Mouse (Mus musculus): Measurements from ENCODE around the gene Asb17.
"Not testable (repeated sequence)": the region's sequence is repeated elsewhere in the genome, so short reads cannot be mapped to it uniquely, and the experiment has no call there.

Gene Asb17

DNA sequence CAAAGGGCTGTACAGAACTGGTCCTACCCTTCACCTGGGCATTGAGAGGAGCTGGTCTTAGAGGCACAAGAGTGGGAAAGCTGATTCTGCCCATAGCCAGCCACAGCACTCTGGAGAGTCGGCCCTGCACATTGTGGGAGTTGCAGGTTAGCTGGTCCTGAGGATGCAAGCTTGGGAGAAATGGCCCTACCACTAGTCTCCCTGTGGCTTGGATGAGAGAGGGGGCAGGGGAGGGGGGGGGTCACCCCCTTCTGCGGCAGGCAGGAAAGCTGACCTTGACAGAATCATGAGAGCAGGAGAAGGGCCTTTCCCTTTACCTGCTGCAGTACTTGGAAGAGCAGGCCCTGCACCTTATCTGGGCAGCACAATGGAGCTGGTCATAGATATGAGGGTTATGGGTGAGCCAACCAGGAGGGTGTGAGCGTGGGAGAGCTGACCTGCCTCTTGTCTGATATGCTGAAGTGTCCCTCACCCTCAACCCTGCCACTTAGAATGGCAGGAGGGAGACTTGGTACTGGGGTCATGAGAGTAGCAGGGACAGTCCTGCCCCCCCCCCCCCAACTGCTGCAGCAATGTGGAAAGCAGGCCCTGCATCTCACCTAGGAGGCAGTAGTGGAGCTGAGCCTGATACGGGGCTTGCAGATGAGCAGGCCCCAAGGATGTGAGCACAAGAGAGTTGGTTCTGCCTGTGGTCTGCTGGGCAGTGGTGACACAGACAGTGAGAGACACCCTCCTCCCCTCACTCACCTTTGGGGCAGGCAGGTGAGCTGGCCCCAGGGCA, 11.9 kb upstream of the Asb17 start:
- no peak for DNase-seq (ENCODE audit: extremely low read depth, insufficient read length, low spot score)

DNA sequence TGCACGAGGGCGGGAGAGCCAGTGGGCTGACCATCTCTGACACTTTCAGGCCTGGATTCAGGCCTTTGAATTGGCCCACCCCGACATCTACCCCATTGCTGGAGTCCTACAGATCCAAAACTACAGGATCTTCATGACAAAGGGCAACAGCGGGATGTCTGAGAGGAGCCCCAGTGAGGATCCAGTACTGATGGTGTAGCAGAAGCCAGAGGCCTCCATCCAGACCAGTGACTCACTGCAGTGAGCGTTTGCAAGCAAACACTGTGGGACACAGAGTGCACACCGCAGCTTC, 11.4 kb upstream of the Asb17 start:
- no peak for DNase-seq (ENCODE audit: extremely low read depth, insufficient read length, low spot score)

DNA sequence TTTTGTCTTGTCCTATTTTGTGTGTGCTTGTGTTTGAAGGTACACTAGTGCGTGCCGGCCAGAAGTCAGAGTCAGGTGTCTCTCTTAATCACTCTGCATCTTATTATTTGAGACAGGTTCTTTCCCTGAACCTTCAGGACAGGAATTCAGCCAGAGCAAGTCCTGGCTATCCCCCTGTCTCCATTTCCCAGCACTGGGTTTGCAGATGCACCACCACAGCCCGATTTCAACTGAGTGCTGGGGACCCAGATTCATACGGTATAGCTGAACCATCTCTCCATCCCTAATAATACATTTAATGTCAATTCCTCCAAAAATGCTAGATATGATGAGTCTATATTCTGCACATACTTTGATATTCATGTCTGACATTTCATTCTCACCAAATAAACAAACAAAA, 9.9 kb upstream of the Asb17 start:
- no peak for DNase-seq (ENCODE audit: extremely low read depth, insufficient read length, low spot score)

DNA sequence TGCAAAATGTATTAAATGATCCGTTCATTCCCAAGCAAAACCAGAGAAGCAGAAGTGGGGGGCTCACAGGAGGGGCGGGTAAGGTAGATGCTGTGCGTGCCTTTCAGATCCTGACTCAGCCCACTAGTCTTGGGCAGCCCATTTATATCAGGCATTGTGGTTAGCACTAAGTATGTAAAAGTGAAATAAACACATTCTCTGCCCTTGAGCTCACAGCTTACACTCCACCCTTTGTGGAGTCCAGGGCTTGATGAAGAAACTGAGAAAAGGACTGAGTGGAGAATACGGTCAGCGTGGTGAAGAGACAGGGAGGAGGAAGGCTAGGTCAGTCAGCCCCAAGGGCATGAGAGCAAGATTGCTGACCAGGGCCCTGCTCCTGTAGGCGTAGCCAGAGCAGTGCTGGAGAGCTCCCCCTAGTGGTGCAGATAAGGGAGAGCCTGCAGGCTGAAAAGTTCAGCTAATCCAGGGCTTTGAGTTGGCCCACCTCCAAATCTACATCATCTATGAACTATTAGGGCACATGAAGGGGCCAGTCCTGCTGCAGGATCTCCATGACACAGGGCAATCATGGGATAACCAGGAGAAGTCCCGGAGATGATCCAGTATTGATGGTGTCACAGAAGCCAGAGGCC, 8.4 kb upstream of the Asb17 start:
- DNase-seq (ENCODE audit: extremely low read depth, insufficient read length, low spot score): peak; percentile 42

DNA sequence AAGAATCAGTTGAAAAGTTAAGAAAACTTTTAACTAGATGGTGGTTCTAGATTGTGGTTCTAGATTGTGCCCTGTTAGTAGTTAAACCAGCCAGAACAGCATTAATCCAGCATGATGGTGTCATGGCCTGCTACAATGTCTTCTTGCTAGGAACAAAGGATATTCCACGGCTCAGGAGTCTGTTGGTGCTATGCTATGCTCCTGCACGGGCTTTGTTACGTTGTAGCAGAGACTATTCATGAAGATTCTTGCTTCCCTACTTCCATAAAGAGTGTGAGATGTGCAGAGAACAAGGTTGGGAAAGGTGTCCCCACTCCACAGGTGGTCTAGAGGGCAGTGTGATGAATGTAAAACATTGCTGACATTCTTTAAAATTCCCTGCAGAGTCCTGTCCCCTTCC, 7.7 kb upstream of the Asb17 start:
- no peak for DNase-seq (ENCODE audit: extremely low read depth, insufficient read length, low spot score)

DNA sequence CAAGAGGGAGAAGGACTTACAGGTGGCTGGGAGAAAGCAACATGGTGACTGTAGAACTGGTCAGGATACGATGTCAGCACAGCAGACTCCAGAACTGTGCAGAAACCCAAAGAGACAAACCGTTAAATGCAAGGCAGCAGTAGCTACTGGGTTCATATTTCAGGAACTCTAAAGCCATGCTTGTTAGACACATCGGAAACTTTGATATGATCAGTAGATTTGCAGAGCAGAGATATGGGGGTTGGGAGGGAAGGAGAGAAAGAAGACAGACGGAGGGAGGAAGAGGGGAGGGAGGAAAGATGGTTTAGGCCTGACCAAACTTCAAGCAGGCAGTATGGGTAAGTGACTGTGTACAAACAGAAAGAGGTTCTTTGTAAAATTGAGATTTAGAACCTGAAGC, 6.4 kb upstream of the Asb17 start:
- DNase-seq (ENCODE audit: extremely low read depth, insufficient read length, low spot score): no peak

DNA sequence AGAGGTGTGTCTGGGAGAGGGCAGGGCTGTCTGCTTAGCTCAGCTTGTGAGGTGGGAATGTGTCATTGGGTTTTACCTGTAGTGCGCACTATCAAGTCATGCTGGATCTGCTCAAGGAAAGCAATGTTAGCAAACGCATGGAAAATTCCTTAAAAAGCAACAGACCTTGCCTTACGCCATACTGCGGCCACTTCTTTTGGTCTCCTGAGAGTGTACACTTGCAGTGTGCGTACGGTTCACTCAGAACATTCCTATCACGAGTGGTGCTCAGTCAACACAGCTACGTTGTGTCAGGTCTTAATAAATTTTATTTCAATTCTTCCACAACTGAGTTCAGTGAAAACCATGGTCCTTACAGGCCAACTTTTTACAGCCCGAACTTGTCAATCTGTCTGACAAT, 748 bp downstream of the Asb17 start:
- DNase-seq (ENCODE audit: extremely low read depth, insufficient read length, low spot score): no peak

DNA sequence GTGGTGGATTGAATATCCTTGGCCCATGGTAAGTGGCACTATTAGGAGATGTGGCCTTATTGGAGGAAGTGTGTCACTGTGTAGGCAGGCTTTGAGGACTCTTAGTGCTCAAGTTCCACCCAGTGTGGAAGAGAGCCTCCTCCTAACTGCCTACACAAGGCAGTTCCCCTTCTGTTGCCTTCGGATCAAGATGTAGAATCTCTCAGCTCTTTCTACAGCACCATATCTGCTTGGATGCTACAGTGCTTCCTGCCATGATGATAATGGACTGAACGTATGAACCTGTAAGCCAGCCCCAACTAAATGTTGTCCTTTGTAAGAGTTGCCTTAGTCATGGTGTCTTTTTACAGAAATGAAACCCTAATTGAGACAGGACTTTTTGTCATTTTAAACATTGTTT, 1.5 kb downstream of the Asb17 start:
- DNase-seq (ENCODE audit: extremely low read depth, insufficient read length, low spot score): no peak

DNA sequence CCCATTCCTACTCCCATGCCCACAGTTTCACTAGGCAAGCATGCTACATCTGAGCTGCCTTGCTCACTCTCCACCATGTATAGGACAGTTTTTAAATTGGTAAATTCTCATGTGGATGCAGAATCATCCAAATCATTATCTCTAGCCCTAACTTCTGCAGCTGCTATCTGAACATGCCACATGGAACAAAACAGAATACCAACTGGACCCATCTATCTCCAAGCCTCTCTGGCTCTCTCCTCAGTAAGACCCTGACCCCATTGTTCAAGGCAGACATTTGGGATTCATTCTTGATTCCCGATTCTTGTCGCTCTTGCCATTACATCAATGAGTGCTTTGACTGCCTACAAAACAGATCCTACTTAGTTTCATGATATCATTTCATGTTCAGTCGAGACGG, 2.1 kb downstream of the Asb17 start:
- no peak for DNase-seq (ENCODE audit: extremely low read depth, insufficient read length, low spot score)

DNA sequence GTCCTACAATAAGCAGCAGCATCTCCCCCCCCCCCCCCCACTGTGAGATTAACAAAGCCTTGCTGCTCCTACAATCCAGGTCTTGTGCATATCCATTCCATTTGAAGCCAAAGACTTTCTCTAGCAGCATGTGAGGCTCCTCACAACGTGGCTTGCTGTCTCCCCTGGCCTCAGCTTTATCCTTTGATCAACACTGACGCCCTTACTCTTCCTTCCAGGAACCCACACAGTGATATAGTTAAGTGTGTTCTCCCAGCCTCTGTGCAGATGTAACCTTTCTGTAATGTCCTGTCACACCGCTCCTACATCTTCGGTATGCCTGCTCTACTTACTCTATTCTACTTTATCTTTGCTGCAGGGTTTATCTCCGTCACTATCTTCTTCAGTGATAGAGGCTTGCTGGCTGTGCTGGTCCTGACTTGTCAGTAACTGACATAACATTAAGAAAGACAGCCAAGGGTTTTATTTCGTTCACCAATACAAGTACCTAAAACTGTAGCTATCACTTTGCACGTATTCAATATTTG, 3.3 kb downstream of the Asb17 start:
- no peak for DNase-seq (ENCODE audit: extremely low read depth, insufficient read length, low spot score)

DNA sequence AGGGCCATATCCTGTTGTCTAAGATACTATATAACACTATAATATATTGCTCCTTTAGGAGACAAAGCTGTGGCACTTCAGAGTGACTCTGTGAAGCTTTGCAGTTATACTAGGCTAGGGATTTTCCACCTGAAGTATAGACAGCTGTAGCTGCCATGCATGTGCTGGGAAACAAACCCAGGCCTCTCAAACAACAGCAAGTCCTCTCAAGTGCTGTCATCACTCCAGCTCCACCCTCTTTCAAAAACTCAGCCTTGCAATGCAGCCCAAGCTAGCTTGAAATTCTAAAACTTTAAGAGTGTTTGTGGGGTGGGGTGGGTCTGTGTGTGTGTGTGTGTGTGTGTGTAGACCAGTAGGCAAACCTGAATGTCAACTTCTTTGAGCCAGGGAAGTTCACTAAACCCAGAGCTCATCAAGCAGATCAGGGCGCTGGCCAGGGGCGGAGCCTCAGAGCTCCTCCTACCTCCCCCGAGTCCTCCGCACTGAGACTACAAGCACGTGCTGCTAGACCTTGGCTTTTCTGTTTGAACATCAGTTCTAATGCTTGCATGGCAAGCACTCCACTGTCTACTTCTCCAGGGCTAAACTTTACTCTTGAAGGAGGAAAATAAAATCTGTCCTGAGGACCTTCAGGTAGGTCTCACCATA, 5.5 kb downstream of the Asb17 start:
- no peak for DNase-seq (ENCODE audit: extremely low read depth, insufficient read length, low spot score)

DNA sequence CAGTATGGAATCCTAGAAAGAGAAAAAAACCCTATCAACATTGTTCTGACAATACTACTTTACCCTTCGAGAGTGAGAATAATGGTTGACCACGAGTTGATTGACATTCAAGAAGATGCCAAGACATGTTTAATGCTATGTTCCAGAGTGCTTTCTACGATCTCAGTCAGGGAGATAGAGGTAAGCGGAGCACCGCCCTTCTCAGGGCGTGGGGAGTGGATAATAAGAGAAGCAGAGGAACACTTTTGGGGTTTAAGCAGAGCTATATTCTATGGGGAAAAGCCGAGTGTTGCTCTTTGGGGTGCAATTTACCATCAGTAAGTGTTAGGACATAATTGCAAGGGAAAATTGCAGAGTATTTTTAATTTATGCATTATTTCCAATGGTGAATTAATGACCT, 6.8 kb downstream of the Asb17 start:
- DNase-seq (ENCODE audit: extremely low read depth, insufficient read length, low spot score): no peak

DNA sequence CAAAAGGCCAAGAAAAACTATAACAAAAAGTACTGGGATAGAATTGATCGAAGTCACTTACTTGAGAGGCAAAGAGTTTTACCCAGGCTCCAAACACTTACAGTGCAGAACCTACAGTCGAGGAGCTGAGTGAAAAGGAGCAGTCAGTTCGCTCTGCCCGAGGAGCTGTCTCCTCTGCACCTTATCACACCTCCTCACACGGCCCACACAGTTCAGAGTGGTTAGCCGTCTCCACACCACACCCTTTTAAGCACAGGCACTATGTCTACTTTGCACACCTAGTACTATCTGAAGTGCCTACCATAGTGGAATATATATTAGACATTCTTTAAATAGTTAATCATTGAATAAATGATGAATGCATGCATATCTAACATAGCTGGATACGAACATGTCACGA, 8.3 kb downstream of the Asb17 start:
- no peak for DNase-seq (ENCODE audit: extremely low read depth, insufficient read length, low spot score)

DNA sequence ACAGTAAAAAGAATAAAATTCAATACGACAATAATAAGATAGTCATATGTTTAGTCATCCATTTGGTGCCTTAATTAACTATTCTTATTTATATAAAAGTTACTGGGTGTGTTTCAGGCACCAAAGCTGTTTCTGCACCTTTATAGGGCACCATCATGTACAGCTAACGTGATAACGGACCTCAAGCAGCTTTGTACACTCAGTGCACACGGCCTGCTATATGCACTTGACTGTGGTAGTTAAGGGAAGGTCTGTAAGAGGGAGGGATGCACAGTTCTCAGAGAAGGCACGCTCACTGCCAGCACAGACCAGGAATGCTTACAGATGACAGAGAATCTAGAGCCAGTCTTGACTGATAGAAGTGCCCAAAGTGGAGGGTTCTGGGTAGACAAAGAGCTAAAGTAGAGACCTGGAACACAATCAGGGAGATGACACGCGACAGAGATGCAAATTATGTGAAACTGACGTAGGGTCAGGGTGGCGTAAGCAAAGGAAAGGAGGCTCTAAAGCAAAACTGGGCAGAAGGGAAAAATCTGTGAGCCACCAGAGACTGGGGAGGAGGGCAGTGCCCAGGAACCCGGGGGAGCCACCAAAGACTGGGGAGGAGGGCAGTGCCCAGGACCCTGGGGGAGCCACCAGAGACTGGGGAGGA, 14.5 kb downstream of the Asb17 start:
- no peak for DNase-seq (ENCODE audit: extremely low read depth, insufficient read length, low spot score)

DNA sequence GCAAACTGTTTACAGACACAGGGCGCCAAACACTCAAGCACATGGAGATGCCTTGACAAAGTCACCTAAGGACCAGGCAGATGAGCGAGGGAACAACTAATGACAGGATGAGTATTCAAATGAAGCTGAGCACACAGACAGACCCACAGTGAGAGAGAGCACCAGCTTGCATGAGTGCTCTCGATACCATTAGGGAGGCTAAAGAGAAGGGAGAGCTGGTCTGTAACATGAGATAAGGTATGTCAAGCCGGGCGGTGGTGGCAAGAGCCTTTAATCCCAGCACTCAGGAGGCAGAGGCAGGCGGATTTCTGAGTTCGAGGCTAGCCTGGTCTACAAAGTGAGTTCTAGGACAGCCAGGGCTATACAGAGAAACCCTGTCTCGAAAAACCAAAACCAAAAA, 16.4 kb downstream of the Asb17 start:
- not testable (repeated sequence) for DNase-seq (ENCODE audit: extremely low read depth, insufficient read length, low spot score)

DNA sequence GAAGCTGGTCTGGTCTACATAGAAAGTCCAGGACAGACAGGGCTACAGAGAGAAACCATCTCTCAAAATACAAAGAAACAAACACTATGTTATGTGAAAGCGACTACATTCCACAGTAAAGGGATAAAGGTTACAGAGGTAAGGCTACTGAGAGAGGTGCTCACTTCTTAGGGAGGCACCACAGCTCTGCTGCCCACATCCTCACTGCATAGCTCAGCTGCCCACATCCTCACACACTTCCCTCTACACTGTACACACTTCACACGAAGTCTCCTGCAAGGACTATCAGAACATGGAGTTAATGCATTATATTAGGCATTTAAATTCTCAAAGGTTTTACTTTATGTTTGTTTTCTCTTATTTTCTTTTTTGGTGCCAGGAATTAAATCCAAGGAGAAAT, 19.8 kb downstream of the Asb17 start:
- DNase-seq (ENCODE audit: extremely low read depth, insufficient read length, low spot score): no peak

DNA sequence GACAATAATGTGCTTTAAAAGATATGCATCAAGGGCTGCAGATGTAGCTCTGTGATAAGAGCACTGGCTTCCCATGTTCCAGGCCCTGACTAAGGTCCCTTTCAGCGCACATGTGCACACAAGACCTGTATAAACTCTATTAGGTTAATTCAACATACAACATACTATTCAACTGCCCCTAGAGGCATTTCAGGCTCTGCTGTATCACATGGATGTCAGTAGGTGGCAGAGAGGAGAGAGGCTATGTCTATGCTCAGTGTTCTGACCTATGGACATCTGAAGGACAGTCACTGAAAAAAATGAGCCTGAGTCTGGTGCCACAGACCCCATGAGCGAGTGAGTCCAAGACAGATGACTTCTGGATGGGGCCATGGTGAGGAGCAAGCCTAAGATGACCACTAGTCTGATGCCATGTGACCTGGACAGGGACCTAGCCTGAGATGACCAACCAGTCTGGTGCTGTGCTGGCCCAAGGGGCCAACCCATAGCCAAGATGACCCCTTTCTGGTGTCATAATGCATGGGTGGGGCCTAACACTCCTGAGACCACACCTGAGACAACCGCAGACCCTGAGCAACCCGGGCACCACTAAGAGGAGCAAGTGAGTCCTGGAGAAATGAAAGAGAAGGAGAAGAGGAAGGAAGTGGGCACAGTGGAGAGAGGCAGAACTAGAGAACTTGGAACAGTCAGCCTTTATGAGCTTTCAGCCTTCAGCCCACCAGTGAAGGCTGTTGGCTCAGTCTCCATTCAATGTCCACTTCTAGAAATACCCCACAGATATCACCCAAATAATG, 20.8 kb downstream of the Asb17 start:
- no peak for DNase-seq (ENCODE audit: extremely low read depth, insufficient read length, low spot score)

DNA sequence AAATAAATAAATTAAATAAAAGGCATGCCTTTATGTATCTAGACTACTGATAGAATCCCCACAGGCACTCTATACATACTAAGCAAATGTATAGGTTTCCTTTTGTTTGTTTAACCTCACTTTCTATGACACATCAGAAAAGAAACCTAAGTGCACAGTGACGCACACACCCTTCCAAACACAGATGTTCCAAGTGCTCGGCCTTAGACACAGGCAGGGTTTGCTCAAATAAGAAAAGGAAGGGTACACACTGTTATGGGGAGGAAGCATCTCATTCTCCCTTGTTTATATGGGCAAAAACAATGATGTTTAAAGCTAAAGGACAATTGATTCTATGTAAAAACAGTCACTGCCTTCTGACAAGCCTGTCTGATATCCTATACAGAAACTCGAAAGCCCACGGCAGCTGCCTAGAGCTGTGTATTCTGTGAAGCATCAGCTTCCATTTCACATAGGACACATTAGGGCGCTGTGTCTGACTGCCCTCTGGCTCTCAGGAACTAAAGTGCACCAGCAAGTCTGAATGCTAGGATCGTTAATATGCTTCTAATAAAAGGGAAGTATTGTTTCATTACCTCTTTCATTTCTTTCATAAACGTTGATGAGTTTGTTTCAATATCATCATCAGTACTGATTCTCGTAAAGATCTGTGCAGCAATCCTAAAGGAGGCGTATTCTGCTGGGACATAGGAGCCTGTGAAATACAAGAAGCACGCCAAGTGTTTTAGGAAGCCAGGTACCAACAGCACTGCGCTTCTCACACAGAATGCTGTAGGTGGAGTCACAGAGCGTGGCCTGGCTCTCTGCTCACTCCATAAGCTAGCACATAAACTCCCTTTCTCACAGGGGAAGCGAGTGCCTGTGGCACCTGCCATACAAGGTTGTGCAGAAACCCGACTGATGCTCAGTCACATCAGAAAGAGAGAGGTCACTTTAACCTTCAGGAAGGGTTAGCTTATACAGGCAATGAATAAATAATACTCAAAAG, 23.4 kb downstream of the Asb17 start:
- DNase-seq (ENCODE audit: extremely low read depth, insufficient read length, low spot score): no peak

DNA sequence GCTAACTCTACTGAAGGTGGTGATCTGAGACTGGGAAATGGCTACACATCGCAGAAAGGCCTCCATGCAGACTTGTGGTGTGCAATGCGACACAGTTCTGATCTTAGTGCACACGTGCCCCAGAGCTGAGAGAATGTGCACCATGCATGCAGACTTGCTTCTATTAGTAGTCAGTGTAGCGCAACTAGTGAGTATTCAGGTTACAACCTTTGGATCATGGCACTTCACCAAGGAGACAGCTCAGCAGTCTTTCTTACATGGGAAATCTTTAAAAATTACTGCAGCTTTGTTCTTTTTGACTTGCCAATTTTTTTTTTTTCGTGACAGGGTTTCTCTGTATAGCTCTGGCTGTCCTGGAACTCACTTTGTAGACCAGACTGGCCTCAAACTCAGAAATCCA, 27.4 kb downstream of the Asb17 start:
- DNase-seq (ENCODE audit: extremely low read depth, insufficient read length, low spot score): no peak

DNA sequence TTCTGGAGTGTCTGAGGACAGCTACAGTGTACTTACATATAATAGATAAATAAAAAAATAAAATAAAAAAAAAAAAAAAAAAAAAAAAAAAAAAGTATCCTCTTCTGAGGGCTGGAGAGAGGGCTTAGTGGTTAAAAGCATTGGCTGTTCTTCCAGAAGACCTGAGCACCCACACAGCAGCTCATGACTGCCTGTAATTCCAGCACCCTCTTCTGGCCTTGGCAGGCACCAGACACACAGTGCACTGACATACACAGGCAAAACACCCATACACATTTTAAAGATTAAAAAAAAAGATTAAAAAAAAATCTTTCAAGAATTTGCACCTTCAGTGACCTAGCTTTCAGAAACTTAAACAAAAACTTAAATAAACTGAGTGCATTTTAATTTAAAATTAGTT, 42.3 kb downstream of the Asb17 start:
- no peak for DNase-seq (ENCODE audit: extremely low read depth, insufficient read length, low spot score)
